Mouse (Mus musculus) hindbrain, embryonic 13.5 days (tissue): ENCODE measurements at regions not wholly inside any gene's neighbourhood (a gene's known extent, or its start where the extent isn't known, plus 50 kb on each side); places are given as distances from the start of the nearest gene placed in this dataset.
"Not testable (repeated sequence)": the region's sequence is repeated elsewhere in the genome, so short reads cannot be mapped to it uniquely, and the experiment has no call there.

Experiments
- ATAC-seq: fragments of 200-750 bp; cut with Nextera tagmentation; 2 replicates; pipeline ENCODE4 v1.8.0; 2017; ENCODE audit warnings: moderate TSS enrichment; ENCODE audit not compliant: low FRiP score
- H3K27ac ChIP-seq: fragments of 300-500 bp; sonication (generic); 2 replicates; pipeline ENCODE4 v1.5.1; 2015; ENCODE audit warnings: inconsistent platforms, mild to moderate bottlenecking, moderate library complexity
- H3K27me3 ChIP-seq: fragments of 300-500 bp; sonication (generic); 2 replicates; pipeline ENCODE4 v1.6.1; 2015; ENCODE audit warnings: mild to moderate bottlenecking, inconsistent platforms
- H3K36me3 ChIP-seq: fragments of 300-500 bp; sonication (generic); 2 replicates; pipeline ENCODE4 v1.6.1; 2015; ENCODE audit warnings: mild to moderate bottlenecking, inconsistent platforms
- H3K4me1 ChIP-seq: fragments of 300-500 bp; sonication (generic); replicated peaks from 2 replicates; pipeline ENCODE4 v1.6.1; 2015; ENCODE audit warnings: inconsistent platforms
- H3K4me2 ChIP-seq: fragments of 300-500 bp; sonication (generic); 2 replicates; pipeline ENCODE4 v1.6.1; 2015; ENCODE audit warnings: inconsistent platforms, mild to moderate bottlenecking, moderate library complexity
- H3K4me3 ChIP-seq: fragments of 300-500 bp; sonication (generic); 2 replicates; pipeline ENCODE4 v1.5.1; 2015; ENCODE audit warnings: mild to moderate bottlenecking, inconsistent platforms
- H3K9ac ChIP-seq: fragments of 300-500 bp; sonication (generic); 2 replicates; pipeline ENCODE4 v1.6.1; 2015; ENCODE audit warnings: mild to moderate bottlenecking, inconsistent platforms
- H3K9me3 ChIP-seq: fragments of 300-500 bp; sonication (generic); 2 replicates; pipeline ENCODE4 v1.6.1; 2016; ENCODE audit warnings: inconsistent platforms
- WGBS: fragments of 180-500 bp; shearing (Covaris S2); methylation state at CpG from one replicate; pipeline ENCODE4 v1.1.7; 2015; 5-methylcytosine and 5-hydroxymethylcytosine counted together

DNA sequence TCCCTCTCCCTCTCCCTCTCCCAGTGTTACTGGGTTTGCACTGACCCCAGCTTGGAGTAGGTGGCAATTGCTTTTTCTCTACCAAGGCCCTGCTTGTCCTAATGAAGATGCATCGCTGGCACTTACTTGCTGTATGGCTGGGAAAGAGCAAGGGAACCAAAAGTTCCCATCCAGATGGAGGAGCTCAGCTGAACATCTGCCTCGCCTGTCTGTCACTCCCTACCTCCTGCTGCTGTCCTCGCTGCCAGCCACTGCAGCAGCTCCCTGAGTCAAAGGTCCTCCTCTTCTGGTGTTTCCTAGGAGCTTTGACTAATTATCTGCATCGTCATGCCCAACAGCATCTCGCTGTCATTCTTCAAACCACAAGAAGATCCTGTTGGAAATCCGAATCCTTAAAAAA lies 203.4 kb downstream of the Mat2b start:
- H3K4me2 ChIP-seq = no peak overlapping the region
- no peak overlapping the region for H3K4me3 ChIP-seq
- no peak for ATAC-seq
- H3K27ac ChIP-seq = no peak overlapping the region
- no peak overlapping the region for H3K9ac ChIP-seq
- WGBS = 18% methylated on average over 6 of the region's 6 CpGs
- H3K36me3 ChIP-seq = no peaks in the 10 kb centered on the region
- H3K9me3 ChIP-seq = no peaks in the 10 kb centered on the region
- peaks cover 4% of the 10 kb centered on the region; the same call in 1 of the 2 replicates for H3K4me1 ChIP-seq
- H3K27me3 ChIP-seq = no peaks in the 10 kb centered on the region

DNA sequence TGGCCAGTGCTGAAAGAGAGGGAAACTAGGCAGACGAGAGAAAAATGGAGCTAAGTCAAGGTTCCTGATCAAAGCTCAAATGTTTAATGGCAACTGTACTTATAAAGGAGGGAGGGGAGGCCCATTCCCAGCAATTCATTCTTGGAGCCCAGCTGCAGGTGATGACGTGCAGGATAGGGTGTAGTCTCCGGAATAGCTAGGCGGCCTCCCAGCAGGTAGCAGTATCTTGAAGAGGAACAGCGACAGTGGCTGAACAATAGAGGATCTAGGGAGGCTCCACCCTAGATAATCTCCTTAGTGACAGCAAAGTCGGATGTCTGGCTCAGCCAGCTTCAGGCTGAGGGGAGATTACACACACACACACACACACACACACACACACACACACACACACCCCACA lies 216.8 kb downstream of the Mat2b start:
- not testable (repeated sequence) for H3K4me3 ChIP-seq, H3K9me3 ChIP-seq, H3K27me3 ChIP-seq, H3K9ac ChIP-seq, ATAC-seq, H3K36me3 ChIP-seq, H3K27ac ChIP-seq, H3K4me2 ChIP-seq, H3K4me1 ChIP-seq
- WGBS = 24% methylated on average over 6 of the region's 6 CpGs

DNA sequence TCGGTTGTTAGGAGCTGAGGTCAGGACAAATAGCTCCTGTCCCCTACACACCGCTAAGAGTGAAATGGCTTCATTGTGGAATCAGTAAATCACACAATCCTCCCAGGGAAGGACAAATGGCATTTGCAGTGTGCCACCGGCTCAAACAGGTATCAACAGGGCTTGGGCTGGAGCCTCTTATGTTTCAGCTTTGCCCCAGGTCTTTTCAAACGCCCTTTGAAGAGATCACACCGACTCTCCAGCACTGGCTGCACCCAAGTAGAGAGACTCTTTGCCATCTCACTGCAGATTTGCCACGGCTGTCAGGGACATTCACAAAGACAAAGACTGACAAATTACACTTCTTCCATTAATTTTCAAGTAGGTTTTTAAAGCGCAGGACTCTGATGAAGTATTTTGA lies 217.7 kb downstream of the Mat2b start:
- H3K27ac ChIP-seq = no peak overlapping the region
- H3K27me3 ChIP-seq = no peaks in the 10 kb centered on the region

DNA sequence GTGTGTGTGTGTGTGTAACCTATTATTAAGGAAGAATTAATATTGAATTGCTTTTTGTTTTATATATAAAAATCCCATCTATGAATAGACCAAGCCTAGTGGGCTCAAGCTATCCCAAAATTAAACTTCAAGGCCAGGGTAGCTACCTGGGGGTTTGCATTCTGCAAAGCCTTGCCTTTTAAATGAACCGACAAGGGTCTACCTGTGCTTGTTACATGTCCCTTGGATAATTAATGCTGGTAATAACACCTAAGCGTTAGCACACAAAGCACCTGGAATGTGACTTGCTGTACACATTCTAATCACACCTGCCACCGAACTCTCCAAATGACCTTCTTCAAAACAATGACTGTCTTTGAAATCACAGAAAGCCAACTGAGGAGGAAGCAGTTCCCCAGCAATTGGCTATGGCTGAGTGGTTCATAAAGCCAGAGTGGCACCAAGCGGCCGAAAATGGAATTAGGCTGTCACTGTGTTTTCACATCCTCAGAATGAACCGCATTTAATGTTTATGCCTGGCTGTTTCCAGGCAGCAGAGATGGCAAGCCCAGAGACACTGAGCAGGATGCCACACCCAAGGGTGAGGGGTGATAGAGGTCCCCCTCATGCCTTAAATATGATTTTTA lies 225.8 kb downstream of the Mat2b start:
- no peak overlapping the region for H3K4me2 ChIP-seq
- H3K27ac ChIP-seq = peak overlapping the region; percentile 67
- no peaks in the 10 kb centered on the region for H3K36me3 ChIP-seq
- no peaks in the 10 kb centered on the region for H3K9me3 ChIP-seq
- H3K27me3 ChIP-seq = no peaks in the 10 kb centered on the region
- peak; percentile 84 for ATAC-seq
- no peak overlapping the region for H3K4me3 ChIP-seq
- 12% methylated on average over 6 of the region's 6 CpGs for WGBS
- H3K4me1 ChIP-seq = peaks cover 15% of the 10 kb centered on the region; the same call in 1 of the 2 replicates
- H3K9ac ChIP-seq = no peak overlapping the region

More for the DNA sequence above, 217.7 kb downstream of the Mat2b start:
- ATAC-seq = no peak
- WGBS = 22% methylated on average over 7 of the region's 7 CpGs
- no peaks in the 10 kb centered on the region for H3K9me3 ChIP-seq
- no peak overlapping the region for H3K9ac ChIP-seq
- H3K36me3 ChIP-seq = no peaks in the 10 kb centered on the region
- H3K4me1 ChIP-seq = 0 out of 2 replicates have a peak, but pooled peaks cover 6% of the 10 kb centered on the region
- H3K4me3 ChIP-seq = no peak overlapping the region
- H3K4me2 ChIP-seq = no peak overlapping the region

DNA sequence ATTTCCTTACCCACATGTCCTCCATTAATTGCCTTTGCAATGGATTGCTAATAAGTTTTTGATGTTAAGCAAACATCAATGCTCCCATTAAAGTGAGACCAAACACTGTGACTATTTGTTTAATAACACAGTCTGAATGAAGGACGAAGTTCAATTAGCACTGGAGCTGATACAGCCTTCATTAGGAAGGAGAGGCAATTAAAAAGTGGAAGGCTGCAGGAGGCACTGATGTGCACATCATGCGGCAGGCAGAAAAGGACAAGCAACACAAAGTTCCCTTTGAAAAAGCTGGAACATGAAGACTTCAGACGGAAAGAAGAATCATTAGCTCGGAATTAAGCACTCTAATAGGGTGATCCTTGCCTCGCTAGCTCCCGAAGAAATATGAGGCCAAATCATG lies 238.4 kb downstream of the Mat2b start:
- Histone ChIP-seq H3K9me3 (no peaks in the 10 kb centered on the region), H3K36me3 (no peaks in the 10 kb centered on the region), H3K4me3 (no peak overlapping the region), H3K4me2 (no peak overlapping the region), H3K9ac (no peak overlapping the region), H3K4me1 (0 out of 2 replicates have a peak, but pooled peaks cover 4% of the 10 kb centered on the region), H3K27me3 (no peaks in the 10 kb centered on the region), H3K27ac (peak overlapping the region; percentile 15; the same call in 1 of the 2 replicates)
- WGBS = 70% methylated on average over 6 of the region's 6 CpGs
- ATAC-seq = no peak

DNA sequence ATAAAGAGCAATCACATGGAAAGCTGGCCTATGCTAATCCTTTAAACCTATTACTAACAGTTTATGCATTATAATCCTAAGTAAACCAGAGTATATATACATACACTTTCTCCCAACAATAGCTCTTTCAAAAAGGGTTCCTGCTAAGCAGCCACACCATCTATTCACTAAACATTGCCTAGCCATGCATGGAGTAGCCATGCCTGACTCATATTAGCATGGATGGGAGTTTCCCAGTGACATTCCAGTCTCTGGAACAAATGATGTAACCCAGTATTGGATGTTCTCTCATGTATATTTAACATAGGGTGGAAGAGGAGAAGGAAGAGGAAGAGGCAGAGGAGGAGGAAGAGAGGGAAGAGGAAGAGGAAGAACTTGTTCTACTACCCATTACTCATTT lies 240.0 kb downstream of the Mat2b start:
- not testable (repeated sequence) for H3K4me1 ChIP-seq, H3K36me3 ChIP-seq, H3K4me2 ChIP-seq, ATAC-seq, H3K4me3 ChIP-seq, H3K27ac ChIP-seq, H3K9ac ChIP-seq, H3K9me3 ChIP-seq, H3K27me3 ChIP-seq

DNA sequence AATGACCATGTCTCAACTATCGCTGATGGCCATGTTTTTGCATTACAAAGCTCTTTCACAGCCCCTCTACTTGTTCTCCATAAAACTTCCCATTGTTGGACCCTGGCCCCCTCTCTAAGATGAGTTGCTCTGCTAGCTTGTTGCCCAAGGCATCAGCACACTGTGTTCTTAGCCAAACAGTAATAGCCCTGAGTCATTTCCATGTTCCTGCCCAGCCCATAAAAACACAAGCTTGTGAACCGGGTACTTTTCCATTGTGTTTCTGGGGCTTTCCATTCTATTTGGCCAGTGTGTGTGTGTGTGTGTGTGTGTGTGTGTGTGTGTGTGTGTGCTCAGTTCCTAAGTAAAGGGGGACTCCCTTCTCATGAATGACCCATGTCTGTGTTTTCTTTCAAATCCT lies 248.2 kb downstream of the Mat2b start:
- H3K4me3 ChIP-seq = no peak overlapping the region
- ATAC-seq = no peak
- H3K4me2 ChIP-seq = no peak overlapping the region
- no peaks in the 10 kb centered on the region for H3K27me3 ChIP-seq
- H3K9me3 ChIP-seq = no peaks in the 10 kb centered on the region
- no peak overlapping the region for H3K9ac ChIP-seq
- no peak overlapping the region for H3K27ac ChIP-seq
- no peaks in the 10 kb centered on the region for H3K4me1 ChIP-seq
- no peaks in the 10 kb centered on the region for H3K36me3 ChIP-seq
- 91% methylated on average over 2 of the region's 2 CpGs for WGBS

DNA sequence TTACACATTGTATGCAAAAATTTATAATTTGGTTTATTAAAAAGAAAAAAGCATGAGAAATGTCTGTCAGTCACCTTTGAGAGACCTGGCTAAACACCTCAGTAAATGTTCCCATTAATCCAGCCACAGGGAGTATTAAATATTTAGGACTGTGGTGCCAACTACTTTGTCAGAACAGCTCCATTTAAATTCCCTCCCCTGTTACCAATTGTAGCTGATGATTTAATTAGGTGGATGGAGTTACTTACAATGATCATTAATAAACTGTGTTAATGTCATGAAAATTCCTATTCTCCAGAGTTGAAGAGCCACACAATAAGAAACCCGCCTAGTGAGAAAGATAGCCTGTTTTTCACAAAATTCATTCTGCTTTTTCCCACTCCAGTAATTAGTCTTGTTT lies 261.0 kb downstream of the Mat2b start:
- Histone ChIP-seq H3K9ac (no peak overlapping the region), H3K36me3 (no peaks in the 10 kb centered on the region), H3K27me3 (no peaks in the 10 kb centered on the region), H3K4me2 (no peak overlapping the region), H3K4me3 (no peak overlapping the region), H3K27ac (no peak overlapping the region), H3K4me1 (no peaks in the 10 kb centered on the region), H3K9me3 (peaks cover 4% of the 10 kb centered on the region; the same call in 1 of the 2 replicates)
- no peak for ATAC-seq
- WGBS = 63% methylated on average over 1 of the region's 1 CpGs

DNA sequence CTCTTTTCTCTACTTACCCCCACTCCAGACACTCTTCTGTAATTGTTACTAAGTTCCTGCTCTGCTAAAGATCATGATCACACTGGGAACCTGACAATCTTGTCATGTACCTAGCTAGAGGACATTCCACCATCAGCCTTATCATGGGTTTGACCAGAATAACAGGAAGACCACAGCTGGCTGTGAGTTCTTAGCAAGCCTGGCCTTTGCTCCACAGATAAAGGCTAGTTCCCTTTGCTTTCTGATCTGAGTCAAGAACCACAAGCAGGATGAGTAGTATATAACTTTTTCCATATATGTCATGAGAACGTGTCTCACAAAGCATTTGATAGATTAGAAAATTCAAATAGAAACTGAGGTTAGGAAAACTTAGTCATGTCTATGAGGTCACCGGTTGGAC lies 266.1 kb downstream of the Mat2b start:
- no peak for ATAC-seq
- no peak overlapping the region for H3K4me2 ChIP-seq
- H3K27ac ChIP-seq = no peak overlapping the region

DNA sequence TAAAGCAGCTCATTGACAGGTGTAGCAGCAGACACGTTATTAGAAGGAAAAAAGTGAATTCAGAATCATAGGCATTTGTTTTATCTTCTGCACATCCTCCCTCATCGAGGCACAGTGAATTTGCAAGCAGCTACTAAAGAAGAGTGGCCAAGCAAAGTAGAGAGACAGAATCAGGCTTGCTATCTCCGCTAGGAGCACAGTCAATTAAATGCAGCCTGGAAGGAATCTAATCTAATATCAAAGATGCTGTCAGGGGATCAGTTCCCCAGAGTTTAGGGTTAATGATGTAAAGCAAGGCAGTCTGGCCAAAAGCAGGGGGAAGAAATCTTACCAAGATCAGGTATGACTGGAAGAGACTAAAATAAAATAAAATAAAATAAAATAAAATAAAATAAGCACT lies 270.7 kb downstream of the Mat2b start:
- no peaks in the 10 kb centered on the region for H3K36me3 ChIP-seq
- WGBS = 59% methylated on average over 3 of the region's 3 CpGs
- no peak overlapping the region for H3K9ac ChIP-seq
- H3K9me3 ChIP-seq = no peaks in the 10 kb centered on the region
- ATAC-seq = no peak
- no peaks in the 10 kb centered on the region for H3K27me3 ChIP-seq
- 0 out of 2 replicates have a peak, but pooled peaks cover 4% of the 10 kb centered on the region for H3K4me1 ChIP-seq
- no peak overlapping the region for H3K27ac ChIP-seq
- H3K4me3 ChIP-seq = no peak overlapping the region
- H3K4me2 ChIP-seq = no peak overlapping the region

More for the DNA sequence above, 266.1 kb downstream of the Mat2b start:
- WGBS = 86% methylated on average over 2 of the region's 2 CpGs
- no peak overlapping the region for H3K9ac ChIP-seq
- no peaks in the 10 kb centered on the region for H3K36me3 ChIP-seq
- peaks cover 4% of the 10 kb centered on the region; the same call in 1 of the 2 replicates for H3K9me3 ChIP-seq
- 0 out of 2 replicates have a peak, but pooled peaks cover 4% of the 10 kb centered on the region for H3K4me1 ChIP-seq
- H3K4me3 ChIP-seq = no peak overlapping the region
- H3K27me3 ChIP-seq = no peaks in the 10 kb centered on the region

DNA sequence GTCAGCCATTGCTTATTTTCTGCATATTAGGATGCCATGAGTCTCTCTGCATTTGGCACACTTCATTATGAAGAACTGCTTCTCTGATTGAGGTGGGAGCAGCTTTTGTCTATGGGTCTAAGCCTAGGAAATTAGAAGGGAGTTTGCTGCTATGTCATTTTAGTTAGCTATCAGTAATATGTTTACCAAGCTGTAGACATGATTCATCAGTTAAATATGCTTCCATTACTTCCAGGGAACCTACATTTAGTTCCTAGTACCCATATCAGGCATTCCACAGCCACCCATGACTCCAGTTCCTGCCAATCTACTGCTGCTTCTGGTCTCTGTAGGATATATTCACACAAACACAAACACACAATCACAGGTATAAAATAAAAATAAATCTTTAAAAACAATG lies 287.4 kb downstream of the Mat2b start:
- no peaks in the 10 kb centered on the region for H3K27me3 ChIP-seq
- H3K9me3 ChIP-seq = no peaks in the 10 kb centered on the region
- H3K4me3 ChIP-seq = no peak overlapping the region
- no peaks in the 10 kb centered on the region for H3K4me1 ChIP-seq
- H3K27ac ChIP-seq = no peak overlapping the region
- no peak overlapping the region for H3K9ac ChIP-seq
- H3K4me2 ChIP-seq = no peak overlapping the region
- ATAC-seq = no peak
- no peaks in the 10 kb centered on the region for H3K36me3 ChIP-seq

DNA sequence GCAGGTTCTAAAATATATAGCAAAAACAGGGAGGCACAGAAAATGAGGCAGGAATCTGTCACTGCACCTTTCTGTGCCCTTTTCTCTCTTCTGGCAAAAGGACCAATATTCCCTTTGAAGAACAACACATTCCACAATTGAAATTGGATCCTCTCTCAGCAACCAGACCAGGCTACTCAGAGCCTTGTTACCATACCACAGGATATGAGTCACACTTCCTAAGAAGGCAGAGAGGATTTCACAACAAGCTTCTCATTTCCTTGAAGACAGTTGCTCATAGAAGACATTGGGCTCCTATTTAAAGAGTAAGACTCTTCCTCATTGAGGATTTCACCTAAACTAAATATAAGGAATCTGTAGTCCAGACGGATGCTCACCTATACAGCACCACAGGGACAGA lies 292.8 kb downstream of the Mat2b start:
- no peak overlapping the region for H3K4me3 ChIP-seq
- no peak overlapping the region for H3K4me2 ChIP-seq
- no peaks in the 10 kb centered on the region for H3K9me3 ChIP-seq
- H3K9ac ChIP-seq = no peak overlapping the region
- 83% methylated on average over 1 of the region's 1 CpGs for WGBS
- H3K27me3 ChIP-seq = no peaks in the 10 kb centered on the region
- H3K4me1 ChIP-seq = peaks cover 13% of the 10 kb centered on the region
- no peaks in the 10 kb centered on the region for H3K36me3 ChIP-seq
- ATAC-seq = no peak
- H3K27ac ChIP-seq = no peak overlapping the region

DNA sequence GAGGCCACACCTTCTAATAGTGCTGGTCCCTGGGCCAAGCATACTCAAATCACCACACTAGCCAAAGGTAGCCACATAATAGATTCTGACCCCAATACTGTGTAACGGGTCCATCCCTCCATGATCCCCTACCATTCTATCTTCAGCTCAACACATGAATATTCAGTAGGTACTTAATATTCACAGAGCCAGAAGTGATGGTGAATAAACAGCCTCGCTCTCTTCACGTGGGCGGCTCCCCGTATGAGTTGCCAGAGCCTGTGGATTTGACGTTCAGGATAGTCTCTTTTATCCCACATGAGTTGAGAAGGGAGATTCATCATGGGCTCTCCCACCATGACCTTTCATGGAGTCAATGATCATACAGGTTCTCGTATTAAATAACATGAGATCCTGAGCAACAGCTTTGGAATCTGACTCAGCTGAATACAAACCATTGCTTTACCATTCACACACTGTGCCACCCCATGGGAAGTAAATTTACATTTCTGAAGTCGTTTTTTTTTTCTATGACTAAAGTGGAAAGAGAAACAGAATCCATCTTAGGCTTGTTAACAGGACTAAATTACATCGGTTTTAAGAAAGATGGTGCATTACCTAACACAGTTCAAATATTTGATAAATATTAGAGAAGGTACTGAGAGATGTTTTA lies 297.4 kb downstream of the Mat2b start:
- no peaks in the 10 kb centered on the region for H3K27me3 ChIP-seq
- peak; percentile 60 for ATAC-seq
- WGBS = 25% methylated on average over 9 of the region's 9 CpGs
- H3K27ac ChIP-seq = no peak overlapping the region
- no peak overlapping the region for H3K9ac ChIP-seq
- H3K9me3 ChIP-seq = no peaks in the 10 kb centered on the region
- H3K36me3 ChIP-seq = no peaks in the 10 kb centered on the region
- peaks cover 27% of the 10 kb centered on the region for H3K4me1 ChIP-seq
- no peak overlapping the region for H3K4me3 ChIP-seq
- no peak overlapping the region for H3K4me2 ChIP-seq
